Mouse (Mus musculus) liver, postnatal 0 days (tissue): Measurements from ENCODE around the gene Rab11a. TPM values are rescaled to one million over a fixed set of nuclear protein-coding genes. Genes with fewer than 3 reads are reported as not detected.

Experiments used
- ATAC-seq: fragments of 200-750 bp; cut with Nextera tagmentation; 2 replicates; pipeline ENCODE4 v1.8.0; 2017; ENCODE audit warnings: mild to moderate bottlenecking, moderate library complexity
- DNase-seq: peaks from one replicate; pipeline ENCODE4 v3.0.0-alpha.2; 2016
- H3K27ac ChIP-seq: fragments of 300-500 bp; sonication (generic); 2 replicates; pipeline ENCODE4 v1.5.1; 2014; ENCODE audit warnings: antibody characterized with exemption, moderate library complexity, mild to moderate bottlenecking, low read depth
- H3K27me3 ChIP-seq: fragments of 300-500 bp; sonication (generic); 2 replicates; pipeline ENCODE4 v1.6.1; 2014; ENCODE audit warnings: low read length, control low read depth, mixed read lengths; ENCODE audit not compliant: insufficient read depth
- H3K36me3 ChIP-seq: fragments of 300-500 bp; sonication (generic); replicated peaks from 2 replicates; pipeline ENCODE4 v1.6.1; 2014; ENCODE audit warnings: mild to moderate bottlenecking, control low read depth, low read length, moderate library complexity, mixed read lengths; ENCODE audit not compliant: insufficient read depth
- H3K4me1 ChIP-seq: fragments of 300-500 bp; sonication (generic); 2 replicates; pipeline ENCODE4 v1.6.1; 2014; ENCODE audit warnings: antibody characterized with exemption, mild to moderate bottlenecking, control low read depth; ENCODE audit not compliant: insufficient read depth
- H3K4me2 ChIP-seq: fragments of 300-500 bp; sonication (generic); 2 replicates; pipeline ENCODE4 v1.6.1; 2014; ENCODE audit warnings: low read depth, mild to moderate bottlenecking, low read length, moderate library complexity, mixed read lengths
- H3K4me3 ChIP-seq: fragments of 300-500 bp; sonication (generic); 2 replicates; pipeline ENCODE4 v1.5.1; 2014; ENCODE audit warnings: low read depth, low read length
- H3K9ac ChIP-seq: fragments of 300-500 bp; sonication (generic); replicated peaks from 2 replicates; pipeline ENCODE4 v1.6.1; 2014; ENCODE audit warnings: mild to moderate bottlenecking, moderate library complexity
- H3K9me3 ChIP-seq: fragments of 300-500 bp; sonication (generic); 2 replicates; pipeline ENCODE4 v1.6.1; 2016; ENCODE audit warnings: mild to moderate bottlenecking, control low read depth, low read length, mixed read lengths
- CTCF ChIP-seq: sonication (generic); IDR thresholded peaks from 2 replicates; pipeline ENCODE4 v1.5.1; 2016; ENCODE audit warnings: antibody characterized with exemption, low read depth
- EP300 ChIP-seq: IDR thresholded peaks from 2 replicates; pipeline ENCODE4 v1.6.1; 2016; ENCODE audit warnings: antibody characterized with exemption, low read depth, mild to moderate bottlenecking
- WGBS: fragments of 180-500 bp; shearing (Covaris S2); extraction: QIAGEN DNeasy Blood & Tissue Kit; methylation state at CpG from one replicate; pipeline ENCODE4 v1.1.7; 2014; ENCODE audit not compliant: insufficient replicate concordance; 5-methylcytosine and 5-hydroxymethylcytosine counted together
- microRNA-seq: library from miRNA; unstranded; fragments of <30 nt; microRNA quantifications from one replicate; pipeline ENCODE4, GENCODE M21; 2016
- polyA plus RNA-seq: library from polyadenylated mRNA; unstranded; fragments of >200 nt; fragmentation: Nextera tagmentation; extraction: Ambion mirVana; gene quantifications from 2 replicates; pipeline ENCODE4 v1.2.1, GENCODE M21; 2015

Rab11a gene
- polyA plus RNA-seq, 1 experiment from 2014 or later: 331 TPM

- H3K27me3 ChIP-seq: no peaks in the 10 kb centered on the region
- H3K4me3 ChIP-seq: no peak overlapping the region
- H3K4me1 ChIP-seq: peaks cover 4% of the 10 kb centered on the region; the same call in 1 of the 2 replicates
- DNase-seq: no peak
- 61% methylated on average over 2 of the region's 2 CpGs for WGBS
- H3K9ac ChIP-seq: no peak overlapping the region
- no peak overlapping the region for H3K4me2 ChIP-seq
- no peaks in the 10 kb centered on the region for H3K36me3 ChIP-seq
- no peaks in the 10 kb centered on the region for H3K9me3 ChIP-seq
- TF ChIP-seq EP300 (no peak), CTCF (no peak)
- no peak overlapping the region for H3K27ac ChIP-seq
- ATAC-seq: no peak
Observed at GRCm38 (mm10) chr9:64668001-64668400, 69.6 kb downstream of the Rab11a start.

- no peaks in the 10 kb centered on the region for H3K9me3 ChIP-seq
- no peak overlapping the region for H3K4me2 ChIP-seq
- H3K9ac ChIP-seq: no peak overlapping the region
- H3K4me3 ChIP-seq: no peak overlapping the region
- ATAC-seq: peak; percentile 68; the same call in 1 of the 2 replicates
- no peak overlapping the region for H3K27ac ChIP-seq
- H3K36me3 ChIP-seq: no peaks in the 10 kb centered on the region
- TF ChIP-seq CTCF: no peak
- no peak for TF ChIP-seq EP300
- H3K27me3 ChIP-seq: no peaks in the 10 kb centered on the region
- peaks cover 4% of the 10 kb centered on the region; the same call in 1 of the 2 replicates for H3K4me1 ChIP-seq
- 4% methylated on average over 5 of the region's 5 CpGs for WGBS
- peak; percentile 55 for DNase-seq
Observed at GRCm38 (mm10) chr9:64667513-64667912, 70.0 kb downstream of the Rab11a start.

- WGBS: 29% methylated on average over 4 of the region's 4 CpGs
- Histone ChIP-seq H3K36me3 (no peaks in the 10 kb centered on the region), H3K27me3 (no peaks in the 10 kb centered on the region), H3K9me3 (no peaks in the 10 kb centered on the region), H3K4me2 (no peak overlapping the region), H3K27ac (no peak overlapping the region), H3K4me3 (no peak overlapping the region), H3K4me1 (peaks cover 4% of the 10 kb centered on the region; the same call in 1 of the 2 replicates), H3K9ac (no peak overlapping the region)
- no peak for TF ChIP-seq CTCF
- no peak for TF ChIP-seq EP300
- ATAC-seq: no peak
- DNase-seq: peak; percentile 55
Observed at GRCm38 (mm10) chr9:64666549-64666948, 71.0 kb downstream of the Rab11a start.

Small RNA genes lying within 50 kb of the gene (microRNA-seq; reads per million reads assigned to microRNA genes)
- gene Gm47308: not detected

Other genes with a start within 250 kb of the Rab11a start
- 13.7 TPM in 2 replicates for gene Dennd4a, start 73.6 kb upstream of the Rab11a start, polyA plus RNA-seq
- gene Slc24a1, start 213.8 kb upstream of the Rab11a start, polyA plus RNA-seq: 0.02 and 0.04 TPM in 2 replicates
- gene Ints14, start 223.1 kb upstream of the Rab11a start, polyA plus RNA-seq: 10.5 and 11.1 TPM in 2 replicates